Mouse (Mus musculus): ENCODE results near the gene Gpc6. TPM values are rescaled to one million over a fixed set of nuclear protein-coding genes. Genes with fewer than 3 reads are reported as not detected.

The Gpc6 gene
- polyA plus RNA-seq, 1 experiment = not detected

DNA sequence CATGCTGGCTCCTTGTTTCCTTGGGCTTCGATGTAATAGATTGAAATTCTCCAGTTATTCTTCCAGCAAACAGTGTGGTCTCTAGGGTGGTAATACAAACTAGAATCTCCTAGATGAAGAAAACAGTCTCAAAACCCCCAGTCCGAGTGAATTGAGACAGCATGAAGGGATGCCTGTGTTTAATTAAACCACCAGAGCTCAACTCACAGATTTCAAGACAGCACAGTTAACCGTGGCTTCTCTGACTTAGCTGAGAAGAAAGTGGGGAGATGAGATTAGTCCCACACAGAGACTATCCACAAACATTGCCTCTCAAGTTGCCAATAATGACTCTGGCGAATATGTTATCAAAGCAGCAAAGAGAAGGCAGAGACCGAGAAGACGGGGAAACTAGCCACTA is 956.0 kb downstream of the Gpc6 start:
- Histone ChIP-seq H3K4me3 (ENCODE audit: insufficient read depth, low read depth, low read length) (no peak overlapping the region), H3K4me1 (ENCODE audit: control insufficient read depth, insufficient read depth, low read length) (no peaks in the 10 kb centered on the region), H3K27ac (ENCODE audit: insufficient read depth, low read depth, low read length) (no peak overlapping the region)
- TF ChIP-seq POLR2A (IDR thresholded peaks at IDR 0.05; ENCODE audit: insufficient read depth, low read depth, low read length) (no peak), CTCF (IDR thresholded peaks at IDR 0.05; ENCODE audit: insufficient read depth, low read depth, low read length) (no peak)
- WGBS = 75% methylated on average over 6 of the region's 6 CpGs

DNA sequence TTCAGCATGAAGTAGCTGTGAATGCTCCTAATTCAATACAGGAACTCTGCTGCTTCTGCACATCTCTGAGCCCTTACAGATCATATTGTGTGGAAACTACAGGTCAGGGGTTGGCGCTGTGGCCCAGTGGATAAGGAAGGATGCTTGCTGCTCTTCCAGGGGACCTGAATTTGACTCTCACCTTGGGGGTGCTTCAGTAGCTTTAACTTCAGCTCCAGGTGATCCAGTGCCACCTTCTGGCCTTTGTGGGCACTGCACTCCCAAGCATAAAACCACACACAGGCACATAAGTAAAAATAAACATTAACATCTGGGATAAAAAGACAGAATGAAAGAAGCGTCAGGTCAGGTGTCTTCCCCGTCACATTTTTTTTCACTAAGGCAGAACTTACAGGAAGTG is 957.1 kb downstream of the Gpc6 start:
- TF ChIP-seq POLR2A (IDR thresholded peaks at IDR 0.05; ENCODE audit: insufficient read depth, low read depth, low read length) (no peak), CTCF (IDR thresholded peaks at IDR 0.05; ENCODE audit: insufficient read depth, low read depth, low read length) (0 out of 2 replicates have a peak, but pooled peaks have one; percentile 30)
- Histone ChIP-seq H3K27ac (ENCODE audit: insufficient read depth, low read depth, low read length) (no peak overlapping the region), H3K4me3 (ENCODE audit: insufficient read depth, low read depth, low read length) (no peak overlapping the region), H3K4me1 (ENCODE audit: control insufficient read depth, insufficient read depth, low read length) (no peaks in the 10 kb centered on the region)
- WGBS = 63% methylated on average over 3 of the region's 3 CpGs

DNA sequence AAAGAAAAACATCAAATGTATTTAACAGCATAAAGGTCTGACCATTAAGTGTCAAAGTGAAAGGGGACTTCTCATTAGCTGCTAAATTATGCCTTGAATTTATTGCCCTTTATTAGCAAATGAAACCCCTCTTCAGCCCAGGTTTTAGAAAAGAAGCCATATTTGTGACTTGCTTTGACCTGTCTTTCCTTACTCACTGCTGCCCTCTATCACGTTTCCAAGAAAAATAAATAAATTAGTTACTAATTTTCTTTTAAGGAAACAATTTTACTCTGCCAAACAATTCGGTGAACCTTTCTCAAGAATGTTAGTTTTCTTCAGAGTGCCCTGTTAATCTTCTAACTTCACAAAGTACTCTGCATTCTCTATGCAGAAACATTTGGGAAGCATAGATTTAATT is 964.5 kb downstream of the Gpc6 start:
- no peak overlapping the region for H3K27ac ChIP-seq (ENCODE audit: insufficient read depth, low read depth, low read length)
- no peak overlapping the region for H3K4me3 ChIP-seq (ENCODE audit: insufficient read depth, low read depth, low read length)
- 61% methylated on average over 2 of the region's 2 CpGs for WGBS
- H3K4me1 ChIP-seq (ENCODE audit: control insufficient read depth, insufficient read depth, low read length) = no peaks in the 10 kb centered on the region
- TF ChIP-seq POLR2A (IDR thresholded peaks at IDR 0.05; ENCODE audit: insufficient read depth, low read depth, low read length) (no peak), CTCF (IDR thresholded peaks at IDR 0.05; ENCODE audit: insufficient read depth, low read depth, low read length) (no peak)

DNA sequence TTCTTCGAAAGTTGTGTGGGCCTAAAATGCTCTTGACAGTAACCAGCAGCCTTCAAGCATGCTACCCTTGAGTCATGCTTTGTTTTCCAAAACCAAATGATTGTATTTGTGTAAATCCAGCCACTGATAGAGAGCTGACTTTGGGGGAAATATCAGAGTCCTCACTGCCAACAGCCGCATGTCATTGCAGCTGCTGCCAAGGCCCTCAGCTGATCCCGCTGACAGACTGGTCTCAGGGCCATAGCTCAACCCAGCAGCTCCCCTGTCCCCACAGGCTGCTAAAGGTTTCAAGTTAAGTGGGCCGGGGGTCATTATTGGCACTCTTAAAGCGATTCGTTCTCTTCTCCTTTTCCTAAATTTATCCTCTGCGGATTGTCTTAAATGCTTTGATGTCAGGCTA is 966.3 kb downstream of the Gpc6 start:
- H3K4me3 ChIP-seq (ENCODE audit: insufficient read depth, low read depth, low read length) = no peak overlapping the region
- H3K4me1 ChIP-seq (ENCODE audit: control insufficient read depth, insufficient read depth, low read length) = no peaks in the 10 kb centered on the region
- H3K27ac ChIP-seq (ENCODE audit: insufficient read depth, low read depth, low read length) = no peak overlapping the region
- no peak for TF ChIP-seq CTCF (IDR thresholded peaks at IDR 0.05; ENCODE audit: insufficient read depth, low read depth, low read length)
- TF ChIP-seq POLR2A (IDR thresholded peaks at IDR 0.05; ENCODE audit: insufficient read depth, low read depth, low read length) = no peak
- WGBS = 66% methylated on average over 7 of the region's 7 CpGs

DNA sequence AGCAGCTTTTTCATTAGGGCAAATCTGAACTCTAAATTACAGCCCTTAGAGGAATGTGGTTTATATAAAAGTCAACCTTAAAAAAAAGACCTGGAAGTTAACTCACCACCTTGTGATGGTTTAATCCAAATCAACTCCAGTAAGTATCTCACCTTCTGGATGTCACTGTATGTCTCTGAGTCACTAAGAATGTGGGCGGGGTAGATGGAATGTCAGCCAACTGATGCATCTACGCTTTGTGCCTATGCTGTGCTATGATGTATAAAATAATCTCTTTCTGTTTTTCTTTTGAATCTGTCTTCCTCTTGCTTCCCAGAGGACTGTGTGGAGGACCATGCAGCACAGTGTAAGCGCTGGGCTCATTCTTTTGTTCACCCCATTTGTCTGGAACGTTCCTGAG is 966.9 kb downstream of the Gpc6 start:
- TF ChIP-seq CTCF (IDR thresholded peaks at IDR 0.05; ENCODE audit: insufficient read depth, low read depth, low read length) = no peak
- no peak for TF ChIP-seq POLR2A (IDR thresholded peaks at IDR 0.05; ENCODE audit: insufficient read depth, low read depth, low read length)
- Histone ChIP-seq H3K27ac (ENCODE audit: insufficient read depth, low read depth, low read length) (no peak overlapping the region), H3K4me3 (ENCODE audit: insufficient read depth, low read depth, low read length) (no peak overlapping the region), H3K4me1 (ENCODE audit: control insufficient read depth, insufficient read depth, low read length) (no peaks in the 10 kb centered on the region)
- WGBS = 92% methylated on average over 4 of the region's 4 CpGs

- TF ChIP-seq POLR2A (IDR thresholded peaks at IDR 0.05; ENCODE audit: insufficient read depth, low read depth, low read length) (no peak), CTCF (IDR thresholded peaks at IDR 0.05; ENCODE audit: insufficient read depth, low read depth, low read length) (no peak)
- Histone ChIP-seq H3K27ac (ENCODE audit: insufficient read depth, low read depth, low read length) (no peak overlapping the region), H3K4me3 (ENCODE audit: insufficient read depth, low read depth, low read length) (peak overlapping the region; percentile 35), H3K4me1 (ENCODE audit: control insufficient read depth, insufficient read depth, low read length) (no peaks in the 10 kb centered on the region)
- WGBS = 39% methylated on average over 10 of the region's 10 CpGs
Measured at GRCm38 (mm10) chr14:117894869-117895538, 969.9 kb downstream of the Gpc6 start.

DNA sequence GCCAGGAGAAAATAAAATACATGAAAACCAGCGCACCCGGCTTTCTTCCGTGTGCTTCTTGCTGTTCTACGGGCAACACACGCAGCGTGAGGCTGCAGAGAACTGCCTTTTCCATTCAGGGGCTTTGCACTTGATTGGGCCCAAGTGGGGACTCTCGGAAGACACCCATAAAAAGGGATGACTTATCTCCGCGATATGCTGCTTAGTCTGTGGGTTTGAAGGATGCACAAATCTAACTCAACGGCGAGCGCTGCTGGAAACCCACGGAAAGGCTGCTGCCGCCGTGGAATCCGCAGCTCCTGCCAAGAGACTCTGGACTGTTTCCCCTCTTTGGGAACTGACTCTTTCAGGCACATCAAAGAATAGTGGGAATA is 970.4 kb downstream of the Gpc6 start:
- no peak overlapping the region for H3K27ac ChIP-seq (ENCODE audit: insufficient read depth, low read depth, low read length)
- no peaks in the 10 kb centered on the region for H3K4me1 ChIP-seq (ENCODE audit: control insufficient read depth, insufficient read depth, low read length)
- TF ChIP-seq POLR2A (IDR thresholded peaks at IDR 0.05; ENCODE audit: insufficient read depth, low read depth, low read length) = no peak
- WGBS = 10% methylated on average over 16 of the region's 16 CpGs
- peak overlapping the region; percentile 35 for H3K4me3 ChIP-seq (ENCODE audit: insufficient read depth, low read depth, low read length)

- 88% methylated on average over 9 of the region's 9 CpGs for WGBS
- Histone ChIP-seq H3K4me3 (ENCODE audit: insufficient read depth, low read depth, low read length) (no peak overlapping the region), H3K4me1 (ENCODE audit: control insufficient read depth, insufficient read depth, low read length) (peaks cover 17% of the 10 kb centered on the region), H3K27ac (ENCODE audit: insufficient read depth, low read depth, low read length) (no peak overlapping the region)
- TF ChIP-seq CTCF (IDR thresholded peaks at IDR 0.05; ENCODE audit: insufficient read depth, low read depth, low read length) (no peak), POLR2A (IDR thresholded peaks at IDR 0.05; ENCODE audit: insufficient read depth, low read depth, low read length) (no peak)
Measured at GRCm38 (mm10) chr14:117904300-117904699, 979.2 kb downstream of the Gpc6 start.

- Histone ChIP-seq H3K4me1 (ENCODE audit: control insufficient read depth, insufficient read depth, low read length) (peaks cover 17% of the 10 kb centered on the region), H3K27ac (ENCODE audit: insufficient read depth, low read depth, low read length) (no peak overlapping the region), H3K4me3 (ENCODE audit: insufficient read depth, low read depth, low read length) (no peak overlapping the region)
- TF ChIP-seq POLR2A (IDR thresholded peaks at IDR 0.05; ENCODE audit: insufficient read depth, low read depth, low read length) (no peak), CTCF (IDR thresholded peaks at IDR 0.05; ENCODE audit: insufficient read depth, low read depth, low read length) (no peak)
- 43% methylated on average over 10 of the region's 10 CpGs for WGBS
Measured at GRCm38 (mm10) chr14:117905701-117906100, 980.6 kb downstream of the Gpc6 start.

GRCm38 (mm10) chr14:117906361-117906760 is 981.2 kb downstream of the Gpc6 start:
- H3K4me3 ChIP-seq (ENCODE audit: insufficient read depth, low read depth, low read length) = no peak overlapping the region
- peaks cover 17% of the 10 kb centered on the region for H3K4me1 ChIP-seq (ENCODE audit: control insufficient read depth, insufficient read depth, low read length)
- H3K27ac ChIP-seq (ENCODE audit: insufficient read depth, low read depth, low read length) = no peak overlapping the region
- WGBS = 63% methylated on average over 5 of the region's 5 CpGs
- no peak for TF ChIP-seq CTCF (IDR thresholded peaks at IDR 0.05; ENCODE audit: insufficient read depth, low read depth, low read length)
- no peak for TF ChIP-seq POLR2A (IDR thresholded peaks at IDR 0.05; ENCODE audit: insufficient read depth, low read depth, low read length)

Data from olfactory bulb, adult 2 months (tissue).